Mouse (Mus musculus) spleen, postnatal 36 days (tissue): ENCODE results near the gene Maml2.

Source experiments
- DNase-seq, 2 experiments: peaks; one replicate each; pipeline ENCODE4 v3.0.0; 2022; ENCODE audit warnings: low spot score in 2 of 2, mixed read lengths in 1 of 2

The Maml2 gene

DNA sequence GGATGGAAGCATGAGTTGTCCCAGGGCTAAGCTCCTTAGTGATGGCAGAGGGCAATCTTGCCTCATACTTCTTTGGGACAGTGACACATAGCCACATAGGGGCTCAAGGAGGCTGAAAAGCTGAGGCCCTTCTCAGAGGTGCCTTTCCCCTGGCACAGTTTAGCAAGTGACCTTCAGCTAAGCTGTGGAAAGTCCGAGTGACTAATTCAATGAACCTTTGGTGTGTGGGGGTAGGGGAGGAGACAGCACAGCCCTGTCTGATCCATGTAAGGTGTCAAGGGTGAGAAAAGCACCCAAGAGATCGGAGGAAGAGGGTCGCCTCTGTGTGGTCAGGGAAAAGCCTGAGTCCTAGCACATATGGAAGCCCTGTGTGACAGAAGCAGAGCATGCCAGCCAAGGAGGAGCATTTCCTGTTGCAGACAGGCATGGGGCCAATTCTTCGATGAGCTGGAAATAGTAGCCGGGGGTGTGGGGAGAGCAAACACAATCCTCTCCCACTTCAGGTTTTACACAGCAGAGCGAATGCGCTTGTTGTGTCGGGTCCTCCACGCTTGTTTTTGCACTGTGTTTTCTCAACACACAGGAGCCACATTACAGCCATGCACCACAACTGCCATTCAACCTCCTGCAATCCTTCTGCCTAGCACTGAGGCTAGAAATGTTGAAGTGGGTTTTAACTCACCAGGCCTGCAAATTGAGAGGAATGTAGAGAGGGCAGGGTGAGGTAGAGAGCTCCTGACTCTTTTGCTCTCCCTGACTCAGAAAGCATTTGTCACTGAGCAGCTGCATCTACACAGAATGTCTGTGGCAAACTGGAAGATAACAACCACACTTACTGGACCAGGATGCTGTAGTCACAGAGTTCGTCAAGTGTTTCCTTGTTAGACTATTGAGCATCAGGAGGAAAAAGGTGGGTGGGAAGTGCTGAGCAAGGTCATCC, 266.0 kb downstream of the Maml2 start:
- no peak for DNase-seq

DNA sequence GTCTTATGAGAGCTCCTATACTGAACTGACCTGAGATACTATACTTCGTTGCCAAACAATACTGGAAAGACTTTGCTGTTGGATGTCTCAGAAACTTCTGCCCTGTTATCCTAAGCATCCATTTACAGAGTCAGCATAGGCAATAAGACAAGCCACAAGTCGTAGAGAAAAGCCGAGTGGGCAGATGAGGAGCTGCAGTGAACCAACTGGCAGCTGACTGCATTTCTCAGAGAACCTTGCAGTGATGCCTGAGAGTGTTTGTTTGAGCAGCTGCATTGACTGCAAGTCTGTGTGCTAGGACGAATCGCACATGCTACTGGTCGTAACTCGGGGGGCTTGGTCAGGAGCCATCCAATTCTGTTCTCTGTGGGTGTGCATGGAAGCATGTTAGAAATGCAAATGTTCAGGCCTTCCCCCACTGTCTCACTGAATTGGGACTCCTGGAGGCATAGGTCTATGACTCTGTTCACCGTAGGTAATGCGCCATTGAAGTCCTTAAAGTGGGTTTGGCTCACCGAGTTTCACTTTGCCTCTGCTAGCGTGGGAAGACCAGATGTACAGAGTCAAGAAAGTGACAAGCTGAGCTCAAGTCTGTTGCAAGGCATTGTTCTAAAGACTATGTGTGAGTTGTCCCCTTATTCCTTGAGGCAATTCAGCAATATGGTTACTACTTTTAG, 267.7 kb downstream of the Maml2 start:
- DNase-seq, result no peak

DNA sequence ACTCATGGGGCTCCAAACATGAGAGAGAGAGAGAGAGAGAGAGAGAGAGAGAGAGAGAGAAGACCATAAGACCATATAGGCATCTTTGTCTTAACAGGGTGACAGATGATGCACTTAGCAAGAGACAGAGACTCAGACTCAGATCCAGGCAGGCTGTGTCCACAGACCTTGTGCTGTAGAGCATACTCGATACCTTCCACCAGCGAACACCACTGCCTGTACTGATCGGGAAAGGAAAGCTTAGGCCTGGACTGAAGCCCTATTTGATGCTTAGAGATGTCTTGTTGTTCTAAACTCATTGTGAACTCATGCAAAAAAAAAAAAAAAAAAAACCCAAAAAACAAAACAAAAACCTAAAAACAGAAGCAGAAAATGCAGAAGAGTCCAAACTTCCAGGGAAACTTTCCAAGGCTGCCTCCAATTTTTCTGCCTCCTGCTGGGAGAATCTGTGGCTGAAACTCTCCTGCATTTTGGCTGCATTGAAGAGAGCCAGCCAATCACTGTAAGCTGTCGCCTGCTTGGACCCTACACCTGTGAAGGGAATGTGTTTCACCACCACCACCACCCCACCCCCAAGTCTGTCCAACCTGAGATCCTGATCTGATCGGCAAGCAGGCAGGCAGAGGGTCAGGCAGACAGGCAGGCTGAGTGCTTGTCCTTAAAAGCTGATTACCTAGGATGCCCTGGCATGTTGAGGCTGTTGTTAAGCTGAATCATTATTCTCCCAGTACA, 268.6 kb downstream of the Maml2 start:
- no peak for DNase-seq

DNA sequence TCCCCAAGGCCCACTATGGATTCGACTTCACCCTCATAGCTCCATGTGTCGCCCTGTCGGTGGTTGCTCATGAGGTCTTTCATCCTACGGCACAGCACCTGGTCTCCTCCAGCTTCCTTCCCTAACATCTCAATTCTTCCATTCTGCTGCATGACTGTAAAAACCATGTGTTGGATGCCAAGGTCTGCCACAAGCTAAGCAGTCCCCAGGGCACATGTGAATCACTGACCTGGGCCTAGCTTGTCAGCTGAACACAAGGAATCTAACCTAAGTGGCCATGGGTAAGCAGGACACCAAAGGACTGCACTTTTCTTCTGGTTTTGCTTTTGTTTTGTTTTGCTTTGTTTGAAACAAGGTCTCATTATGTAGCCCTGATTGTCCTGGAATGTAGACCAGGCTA, 271.3 kb downstream of the Maml2 start:
- DNase-seq, result no peak

DNA sequence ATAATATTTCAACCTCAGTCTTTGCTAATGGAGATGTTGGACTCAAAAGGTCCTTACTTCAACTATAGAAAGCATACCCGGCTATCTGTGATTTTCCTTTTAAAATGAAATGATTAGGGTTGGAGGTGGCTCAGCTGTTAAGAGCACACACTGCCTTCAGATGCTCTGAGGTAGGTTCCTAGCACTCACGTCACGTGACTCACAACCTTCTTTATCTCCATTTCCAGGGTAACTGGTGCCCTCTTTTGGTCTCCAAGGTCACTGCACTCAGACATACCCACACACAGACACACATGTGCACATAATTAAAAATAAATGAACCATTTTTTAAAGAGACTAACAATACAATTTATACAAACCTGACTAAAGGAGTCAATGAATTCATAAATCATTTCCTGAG, 275.1 kb downstream of the Maml2 start:
- no peak for DNase-seq

DNA sequence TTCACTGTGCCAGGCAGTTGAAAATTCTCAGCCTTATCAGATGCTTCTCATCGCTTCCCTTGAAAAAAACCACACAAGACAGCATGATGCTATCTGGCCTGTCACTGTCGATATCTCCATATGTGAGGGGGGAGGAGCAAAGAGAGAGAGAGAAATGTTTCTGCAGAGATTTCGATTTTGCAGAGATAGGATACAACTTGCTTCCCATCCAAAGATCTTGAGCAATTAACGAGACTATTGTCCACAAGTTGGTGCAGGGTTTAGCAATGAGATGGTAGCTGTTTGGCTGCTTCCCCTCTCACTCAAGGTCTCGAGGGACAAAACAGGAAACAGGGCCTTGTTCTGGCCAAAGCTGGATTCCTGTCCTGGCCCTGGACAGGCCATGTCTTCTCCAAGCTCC, 276.3 kb downstream of the Maml2 start:
- DNase-seq, result no peak

DNA sequence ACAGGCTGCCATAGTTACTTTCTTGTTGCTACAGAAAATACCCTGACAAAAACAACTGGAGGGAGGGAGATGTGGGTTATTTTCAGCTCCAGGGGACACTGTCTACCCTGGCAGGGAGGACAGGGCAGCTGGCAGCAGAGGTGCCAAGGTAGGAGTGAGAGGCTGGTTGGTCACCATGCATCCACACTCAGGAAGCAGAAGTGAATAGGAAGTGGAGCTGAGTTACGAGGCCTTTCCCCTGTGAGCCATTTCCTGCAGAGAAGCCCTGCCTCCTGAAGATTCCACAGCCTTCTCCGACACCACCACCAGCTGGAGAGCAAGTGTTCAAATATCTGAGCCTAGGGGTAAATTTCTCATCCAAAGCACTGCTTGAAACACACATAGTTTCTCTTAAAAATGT, 277.2 kb downstream of the Maml2 start:
- no peak for DNase-seq

DNA sequence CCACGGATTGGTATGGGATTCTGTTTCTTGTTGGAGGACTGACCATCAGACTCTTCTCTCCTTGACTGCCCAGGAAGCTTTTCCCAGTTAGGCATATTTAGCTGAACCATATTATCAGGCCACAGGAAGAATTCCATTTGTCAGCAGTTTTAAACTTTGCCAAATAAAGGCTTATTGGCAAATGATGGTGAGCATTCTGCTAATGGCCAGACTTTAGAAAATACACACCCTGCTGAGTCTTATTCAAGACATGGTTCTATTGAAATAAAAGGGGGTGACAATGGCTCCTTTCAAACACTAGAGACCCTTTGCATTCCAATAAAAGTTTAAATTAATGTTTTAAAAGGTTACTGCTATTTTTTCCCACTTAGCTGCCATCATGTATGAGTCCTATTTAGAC, 279.4 kb downstream of the Maml2 start:
- DNase-seq, result no peak

DNA sequence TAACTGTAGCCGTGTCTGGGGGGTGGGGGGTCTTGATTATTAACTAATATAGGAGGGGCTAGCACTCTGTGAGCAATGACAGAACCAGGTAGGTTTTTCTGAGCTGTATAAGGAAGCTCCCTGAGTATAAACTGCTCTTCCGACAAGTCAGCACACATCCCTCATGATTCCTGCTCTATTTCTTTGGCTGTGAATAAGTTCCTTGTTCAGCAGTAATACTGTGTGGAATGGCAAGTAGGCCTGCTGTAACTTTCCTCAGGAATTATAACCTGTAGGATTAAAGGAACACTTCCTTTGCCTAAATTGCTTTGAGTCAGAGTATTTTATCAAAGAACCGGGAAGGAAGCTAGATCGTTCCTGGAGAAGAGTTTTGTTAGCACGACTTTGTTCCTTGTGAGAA, 283.4 kb downstream of the Maml2 start:
- DNase-seq, result no peak

DNA sequence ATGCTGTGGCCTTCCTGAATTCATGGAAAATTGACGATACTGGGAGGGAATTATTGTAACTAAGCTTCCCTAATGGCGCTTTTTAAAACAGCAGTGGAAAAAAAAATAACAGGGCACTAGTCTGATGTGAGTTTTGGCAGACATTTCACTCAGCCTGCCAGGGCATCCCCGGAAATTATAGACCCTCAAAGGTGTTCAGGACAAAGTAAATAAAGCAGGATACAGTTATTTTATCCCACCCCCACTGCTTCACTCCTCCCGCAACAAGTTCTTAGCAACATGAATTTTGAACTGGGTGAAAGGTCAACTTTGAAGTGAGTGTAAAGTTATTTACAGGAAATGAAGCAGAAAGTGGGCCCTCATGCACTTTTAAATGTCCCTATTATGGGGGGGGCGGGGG, 286.2 kb downstream of the Maml2 start:
- no peak for DNase-seq

DNA sequence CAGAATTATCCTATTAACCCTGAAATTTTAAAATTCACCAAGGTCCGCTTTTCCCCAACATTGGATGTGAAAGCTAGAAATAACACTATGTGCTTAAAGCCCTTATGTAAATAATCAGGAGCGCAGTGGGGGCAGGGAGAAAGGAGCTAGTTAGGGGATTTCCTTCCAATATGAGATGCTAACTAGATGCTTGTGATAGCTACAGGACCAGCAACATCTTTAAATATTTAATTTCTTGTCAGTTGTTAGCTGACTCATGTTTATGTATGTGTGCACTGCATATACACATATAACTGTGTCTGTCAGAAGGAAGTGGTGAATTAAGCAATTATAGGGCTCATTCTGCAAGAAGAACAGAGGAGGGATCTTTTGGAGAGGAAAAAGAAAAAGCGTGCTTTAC, 286.7 kb downstream of the Maml2 start:
- no peak for DNase-seq

DNA sequence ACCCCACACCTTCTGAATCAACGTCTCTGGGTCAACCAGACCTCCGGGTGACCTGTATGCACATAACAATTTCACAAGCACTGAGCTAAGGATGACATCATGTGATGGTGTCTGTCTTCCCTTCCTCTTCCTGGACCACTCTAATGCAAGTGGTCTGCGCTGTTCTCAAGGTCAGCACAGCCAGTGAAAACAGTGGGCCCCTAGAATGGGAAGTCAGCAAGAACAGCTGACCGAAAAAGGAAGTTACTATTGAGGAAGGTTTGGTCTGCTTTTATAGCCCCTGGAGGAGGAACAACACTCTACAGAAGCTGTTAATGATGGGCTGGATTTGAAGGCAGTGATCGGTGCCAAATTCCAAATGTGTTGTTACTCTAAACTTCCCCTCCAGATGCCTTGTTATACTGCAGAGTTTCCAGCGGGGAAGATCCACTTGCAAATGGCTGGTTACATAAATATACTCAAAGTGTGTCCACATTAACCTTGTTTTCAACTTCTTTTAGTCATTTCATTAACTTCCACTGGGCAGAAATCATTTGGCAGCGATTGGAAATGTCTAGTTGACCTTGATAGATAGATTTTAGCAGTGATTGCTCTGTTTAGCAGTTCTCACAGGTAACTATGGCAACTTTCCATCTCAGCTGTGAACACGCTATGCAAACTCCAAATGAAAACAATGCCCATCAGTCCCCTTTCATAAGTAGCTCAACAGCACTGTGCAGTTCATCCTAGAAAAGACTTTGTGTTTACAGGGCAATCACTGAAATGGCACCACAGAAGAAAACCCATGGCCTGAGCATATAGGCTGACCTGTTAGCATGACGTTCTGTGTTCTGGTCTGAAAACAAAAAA, 289.6 kb downstream of the Maml2 start:
- DNase-seq, result peak; percentile 71 to 77

DNA sequence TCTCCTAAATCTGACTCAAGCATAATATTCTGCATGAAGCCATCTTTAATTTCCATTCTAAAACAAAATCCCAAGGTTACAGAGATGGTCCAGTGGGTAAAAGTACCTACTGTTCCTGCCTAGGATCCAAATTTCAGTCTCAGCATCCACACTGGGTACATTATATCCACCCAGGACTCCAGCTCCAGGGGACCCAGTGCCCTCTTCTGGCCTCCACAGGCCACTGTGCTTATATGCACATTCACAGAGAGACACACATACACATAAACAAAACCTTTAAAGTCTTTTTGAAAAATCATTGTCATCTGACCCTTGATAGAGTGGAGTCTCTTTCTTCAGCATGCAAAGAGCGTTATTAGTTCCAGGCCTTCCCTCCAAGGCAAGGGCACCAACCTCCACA, 291.0 kb downstream of the Maml2 start:
- no peak for DNase-seq

DNA sequence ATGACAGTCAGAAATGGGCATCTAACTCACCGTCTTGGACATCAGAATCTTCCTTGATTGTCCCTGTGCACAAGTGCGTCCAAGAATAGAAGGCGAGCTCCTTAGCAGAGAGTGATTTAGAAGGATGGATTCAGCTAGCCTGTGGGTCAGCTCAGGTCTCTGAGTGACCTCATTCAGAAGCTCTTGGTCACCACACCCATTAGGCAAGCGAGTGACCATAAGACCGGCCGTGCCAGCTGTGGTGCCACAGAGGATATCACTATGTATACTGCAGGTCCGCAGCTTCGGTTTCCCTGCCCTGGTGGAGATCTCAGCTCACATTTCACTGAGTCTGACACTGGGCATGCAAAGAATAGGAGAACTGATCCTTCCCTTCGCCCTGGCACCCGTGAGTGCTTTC, 294.9 kb downstream of the Maml2 start:
- no peak for DNase-seq

DNA sequence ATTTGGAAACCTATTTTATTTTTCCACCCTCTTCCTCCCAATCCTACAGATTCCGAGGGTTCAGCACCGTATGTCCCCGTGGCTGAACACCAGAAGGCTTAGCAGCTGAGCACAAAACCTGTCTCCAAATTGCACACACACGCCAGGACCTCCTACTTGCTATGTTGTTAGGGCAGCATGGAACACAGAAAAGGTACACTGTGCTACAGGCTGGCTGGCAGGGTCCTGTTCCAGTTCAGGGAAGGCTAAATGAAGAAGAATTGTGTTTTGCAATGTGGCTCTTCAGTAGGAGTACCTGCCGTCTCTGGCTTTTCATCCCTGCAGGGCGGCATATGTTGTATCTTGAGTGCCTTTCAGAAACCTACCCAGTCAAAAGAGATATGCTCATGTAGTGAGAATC, 300.0 kb downstream of the Maml2 start:
- no peak for DNase-seq

DNA sequence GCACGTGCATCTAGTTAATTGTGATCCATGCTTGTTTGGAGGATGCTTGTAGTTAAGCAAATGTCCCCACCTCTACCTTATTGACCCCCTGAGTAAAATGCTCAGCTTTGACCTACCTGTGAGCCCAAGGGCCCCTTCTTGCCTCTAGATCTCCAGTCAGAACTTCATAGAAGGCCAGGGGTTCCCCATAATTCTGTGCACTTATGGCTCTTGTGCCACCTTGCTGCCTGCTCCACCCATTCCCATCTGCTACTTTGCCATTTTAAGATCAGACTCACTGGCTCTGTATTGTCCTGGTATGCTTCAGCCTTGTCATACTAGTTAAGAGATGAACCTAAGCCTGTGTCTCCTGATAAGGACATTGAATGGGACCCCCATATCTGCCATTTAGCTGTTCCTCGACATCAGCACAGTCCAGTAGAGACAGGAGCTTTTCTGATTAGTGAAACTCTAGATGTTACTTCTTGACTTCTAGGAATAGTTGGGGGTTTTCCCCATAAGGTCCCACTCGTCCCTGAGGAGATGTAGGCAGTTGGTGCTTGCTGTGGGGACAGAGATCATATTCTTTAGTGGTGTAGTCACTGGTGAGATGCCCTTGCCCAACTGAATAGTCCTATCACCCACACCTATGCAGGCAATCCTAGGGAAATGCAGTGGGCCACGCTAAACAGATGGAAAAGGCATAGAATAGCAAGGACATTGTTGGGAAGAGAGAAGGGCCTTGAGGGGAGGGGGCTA, 301.0 kb downstream of the Maml2 start:
- no peak for DNase-seq

DNA sequence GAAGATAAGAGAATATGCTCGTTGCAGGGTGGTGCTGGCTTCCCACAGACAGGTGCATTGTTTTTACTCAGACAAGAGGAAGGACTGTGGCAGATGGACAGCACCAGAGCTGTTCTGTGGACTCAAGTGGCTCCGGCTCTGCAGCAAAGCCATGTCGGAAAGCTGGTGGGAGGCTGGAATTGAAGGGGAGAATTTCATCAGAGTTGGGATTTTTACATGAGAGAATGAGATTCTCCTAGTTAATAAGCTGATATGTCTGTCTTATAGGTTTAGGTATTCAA, 301.5 kb downstream of the Maml2 start:
- DNase-seq, result no peak

DNA sequence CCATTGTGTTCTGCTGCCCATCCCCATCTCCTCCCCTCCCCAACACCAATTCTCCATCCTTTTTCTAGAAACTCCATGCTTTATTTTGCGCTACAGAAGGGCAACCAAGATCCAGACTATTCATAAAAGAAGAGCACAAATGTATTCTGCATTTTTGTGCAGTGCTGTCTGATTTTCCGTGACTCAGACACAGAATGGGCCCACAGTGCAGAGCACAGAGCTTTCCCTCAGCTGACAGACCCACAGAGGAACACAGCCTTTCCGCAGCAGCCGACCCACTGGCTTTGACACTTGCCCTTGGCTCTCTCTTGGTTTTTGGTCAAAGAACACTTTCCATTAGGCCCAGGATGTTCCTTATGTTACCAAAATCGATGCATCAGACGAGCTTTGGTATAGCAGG, 302.0 kb downstream of the Maml2 start:
- DNase-seq, result no peak

DNA sequence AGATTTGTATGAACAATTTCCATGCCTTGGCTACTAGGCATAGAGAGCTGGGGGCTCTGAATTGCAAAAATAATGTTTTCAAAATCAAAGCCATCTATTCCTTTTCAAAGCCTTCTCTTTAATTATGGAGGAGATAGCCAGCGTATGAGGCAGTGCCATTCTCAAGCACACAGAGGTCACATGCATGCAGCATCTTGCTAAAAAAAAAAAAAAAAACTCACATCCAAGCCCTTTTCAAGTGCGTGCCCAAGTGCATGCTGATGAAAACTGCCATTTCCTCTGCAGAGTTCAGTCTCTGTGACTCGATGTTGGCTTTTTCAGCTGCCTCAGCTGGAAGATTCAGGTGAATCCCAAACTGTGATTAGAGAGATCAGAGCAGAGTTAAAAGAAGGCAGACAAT, 304.0 kb downstream of the Maml2 start:
- DNase-seq, result no peak

DNA sequence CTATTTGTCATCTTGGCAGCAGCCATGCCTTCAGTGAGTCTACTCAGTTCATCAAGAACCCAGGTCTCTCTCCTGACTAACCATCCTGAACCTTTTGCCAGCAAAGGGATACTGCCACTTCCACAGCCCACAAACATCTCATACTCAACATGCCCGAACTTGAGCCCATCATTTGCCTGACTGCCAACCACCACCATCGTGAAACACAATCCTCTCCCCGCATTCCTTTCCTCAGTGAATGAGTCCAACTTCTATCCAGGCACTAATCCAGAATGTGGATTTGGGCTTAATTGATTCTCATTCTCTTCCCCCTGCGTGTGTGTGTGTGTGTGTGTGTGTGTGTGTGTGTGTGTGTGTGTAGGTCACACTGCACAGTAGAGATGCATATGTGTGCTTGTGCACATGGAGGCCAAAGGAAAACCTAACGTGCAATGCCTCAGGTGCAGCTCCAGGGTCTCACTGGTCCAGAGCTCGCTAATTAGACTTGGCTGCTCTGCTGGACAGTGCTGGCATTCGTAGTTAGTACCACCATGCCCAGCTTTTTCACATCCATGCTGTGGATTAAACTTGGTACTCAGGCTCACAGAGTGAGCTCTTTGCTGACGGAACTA, 305.9 kb downstream of the Maml2 start:
- no peak for DNase-seq
